Mouse (Mus musculus): Measurements from ENCODE around the gene Lamtor3. TPM values are rescaled to one million over a fixed set of nuclear protein-coding genes. Genes with fewer than 3 reads are reported as not detected.

The Lamtor3 gene
- polyA plus RNA-seq, 1 experiment from 2014 or later, result 114 TPM

Other genes starting within 250 kb of the Lamtor3 start
- not detected in 2 replicates for gene Gm21962, start 247.0 kb upstream of the Lamtor3 start, polyA plus RNA-seq (2015; fragmentation: Nextera tagmentation; extraction: Ambion mirVana)
- 1,866 and 1,908 TPM in 2 replicates for gene H2afz, start 54.0 kb upstream of the Lamtor3 start, polyA plus RNA-seq (2015; fragmentation: Nextera tagmentation; extraction: Ambion mirVana)
- gene Dnajb14, start 50.8 kb upstream of the Lamtor3 start, polyA plus RNA-seq (2015; fragmentation: Nextera tagmentation; extraction: Ambion mirVana), result 11.3 and 11.5 TPM in 2 replicates
- gene Dapp1, start 63.0 kb downstream of the Lamtor3 start, polyA plus RNA-seq (2015; fragmentation: Nextera tagmentation; extraction: Ambion mirVana), result 3.4 TPM in 2 replicates
- gene 1110002E22Rik, start 146.5 kb downstream of the Lamtor3 start, polyA plus RNA-seq (2015; fragmentation: Nextera tagmentation; extraction: Ambion mirVana), result 1.6 and 2.3 TPM in 2 replicates
- gene Gm5105, start 148.9 kb downstream of the Lamtor3 start, polyA plus RNA-seq (2015; fragmentation: Nextera tagmentation; extraction: Ambion mirVana), result 0.09 TPM in 1 of 2 replicates, not detected in the other
- gene Trmt10a, start 224.9 kb downstream of the Lamtor3 start, polyA plus RNA-seq (2015; fragmentation: Nextera tagmentation; extraction: Ambion mirVana), result 11.1 and 11.2 TPM in 2 replicates
- gene Mttp, start 226.5 kb downstream of the Lamtor3 start, polyA plus RNA-seq (2015; fragmentation: Nextera tagmentation; extraction: Ambion mirVana), result 9.0 and 9.2 TPM in 2 replicates